Mouse (Mus musculus) stomach, embryonic 16.5 days (tissue): Measurements from ENCODE around the gene Lct. TPM values are rescaled to one million over a fixed set of nuclear protein-coding genes. Genes with fewer than 3 reads are reported as not detected.

Experiments used
- ATAC-seq: fragments of 200-750 bp; cut with Nextera tagmentation; 2 replicates; pipeline ENCODE4 v1.8.0; 2017; ENCODE audit warnings: moderate number of reproducible peaks, moderate TSS enrichment; ENCODE audit not compliant: insufficient read depth, low FRiP score
- H3K27ac ChIP-seq: fragments of 300-500 bp; sonication (generic); 2 replicates; pipeline ENCODE4 v1.5.1; 2014; ENCODE audit warnings: low read length
- H3K27me3 ChIP-seq: fragments of 300-500 bp; sonication (generic); 2 replicates; pipeline ENCODE4 v1.6.1; 2014; ENCODE audit warnings: low read length, control low read depth, mixed read lengths; ENCODE audit not compliant: control insufficient read depth, insufficient read depth
- H3K36me3 ChIP-seq: fragments of 300-500 bp; sonication (generic); 2 replicates; pipeline ENCODE4 v1.6.1; 2014; ENCODE audit warnings: low read length; ENCODE audit not compliant: control insufficient read depth, insufficient read depth
- H3K4me1 ChIP-seq: fragments of 300-500 bp; sonication (generic); 2 replicates; pipeline ENCODE4 v1.6.1; 2014; ENCODE audit warnings: low read length, control low read depth, mixed read lengths; ENCODE audit not compliant: control insufficient read depth, insufficient read depth
- H3K4me2 ChIP-seq: fragments of 300-500 bp; sonication (generic); 2 replicates; pipeline ENCODE4 v1.6.1; 2014; ENCODE audit warnings: low read depth, low read length, mixed read lengths
- H3K4me3 ChIP-seq: fragments of 300-500 bp; sonication (generic); replicated peaks from 2 replicates; pipeline ENCODE4 v1.5.1; 2014; ENCODE audit warnings: mild to moderate bottlenecking, low read length
- H3K9ac ChIP-seq: fragments of 300-500 bp; sonication (generic); 2 replicates; pipeline ENCODE4 v1.6.1; 2014; ENCODE audit warnings: low read length
- H3K9me3 ChIP-seq: fragments of 300-500 bp; sonication (generic); replicated peaks from 2 replicates; pipeline ENCODE4 v1.6.1; 2016; ENCODE audit warnings: low read length, control low read depth; ENCODE audit not compliant: control insufficient read depth
- WGBS: fragments of 180-500 bp; shearing (Covaris S2); extraction: QIAGEN DNeasy Blood & Tissue Kit; methylation state at CpG from one replicate; pipeline ENCODE4 v1.1.7; 2014; 5-methylcytosine and 5-hydroxymethylcytosine counted together
- polyA plus RNA-seq: library from polyadenylated mRNA; unstranded; fragments of >200 nt; fragmentation: Nextera tagmentation; extraction: Ambion mirVana; gene quantifications from 2 replicates; pipeline ENCODE4 v1.2.1, GENCODE M21; 2015

Gene Lct
- polyA plus RNA-seq = 8.0 TPM in 2 replicates

DNA sequence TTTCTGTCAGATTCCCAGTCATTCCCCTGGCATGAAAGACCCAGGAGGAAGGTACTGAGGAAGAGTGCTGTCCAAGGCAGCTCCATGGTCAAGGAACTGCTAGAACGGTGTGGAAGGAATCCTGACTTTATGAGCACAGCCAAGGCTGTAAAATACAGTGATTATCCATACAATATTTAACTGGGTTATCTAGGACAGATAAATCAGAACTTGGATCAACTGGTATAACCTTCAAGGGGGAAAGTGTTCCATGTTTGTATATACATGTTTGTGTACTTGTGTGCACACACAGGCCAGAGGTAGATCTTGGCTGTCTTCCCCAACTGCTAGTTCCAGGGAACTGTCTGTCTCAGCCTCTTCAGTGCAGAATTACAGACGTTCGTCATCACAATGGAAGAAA is at the start of gene Lct:
TSS of gene Lct (minus strand) at position 101 of the 400 bp plus-strand sequence.
- H3K9ac ChIP-seq = no peak within 1 kb of the TSS
- 74% methylated on average over 3 of the region's 3 CpGs for WGBS
- no peaks in the 10 kb centered on the region for H3K9me3 ChIP-seq
- peaks cover 20% of the 10 kb centered on the region for H3K36me3 ChIP-seq
- no peaks in the 10 kb centered on the region for H3K4me1 ChIP-seq
- H3K27me3 ChIP-seq = no peaks in the 10 kb centered on the region
- no peak within 1 kb of the TSS for H3K4me3 ChIP-seq
- no peak for ATAC-seq
- no peak within 1 kb of the TSS for H3K4me2 ChIP-seq
- H3K27ac ChIP-seq = no peak within 1 kb of the TSS

- ATAC-seq = no peak
- Histone ChIP-seq H3K27ac (no peak overlapping the region), H3K4me3 (no peak overlapping the region), H3K9ac (no peak overlapping the region), H3K36me3 (peaks cover 16% of the 10 kb centered on the region), H3K4me2 (no peak overlapping the region), H3K27me3 (no peaks in the 10 kb centered on the region), H3K4me1 (no peaks in the 10 kb centered on the region), H3K9me3 (no peaks in the 10 kb centered on the region)
- 90% methylated on average over 4 of the region's 4 CpGs for WGBS
These were observed 48.7 kb upstream of the Lct start for GRCm38 (mm10) chr1:128376841-128377240.

DNA sequence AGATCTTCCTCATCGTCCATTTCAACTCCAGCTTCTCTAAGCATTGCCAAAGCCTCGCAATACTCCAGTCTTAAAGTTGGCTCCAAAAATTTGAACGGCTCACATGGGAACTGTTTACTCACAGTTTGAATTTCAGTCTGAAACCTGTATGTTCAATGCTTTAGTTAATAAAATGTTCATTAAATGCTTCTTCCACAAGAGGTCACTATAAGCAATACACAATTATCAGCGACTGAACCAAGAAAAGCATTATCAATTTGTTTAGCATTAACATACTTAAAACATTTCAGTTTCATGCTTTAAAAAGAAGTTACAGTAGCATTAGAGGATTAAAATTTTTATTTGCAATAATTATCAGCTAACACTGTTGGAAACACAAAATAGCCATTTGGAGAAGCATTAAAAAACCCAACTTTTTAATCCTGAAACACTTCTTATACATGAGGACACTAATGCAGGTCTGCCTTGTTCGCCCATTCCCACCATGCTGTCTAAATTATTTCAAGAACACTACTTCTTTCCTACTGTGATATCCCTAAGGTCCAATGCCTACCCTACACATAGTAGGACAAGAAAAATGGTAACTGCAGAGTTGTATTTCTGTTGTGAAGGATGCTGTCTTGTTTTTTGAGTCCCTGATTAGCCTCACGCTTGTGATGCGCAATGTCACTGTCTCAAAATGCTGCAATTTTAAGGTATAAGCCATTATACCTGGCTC is 44.2 kb upstream of the Lct start:
- Histone ChIP-seq H3K9ac (no peak overlapping the region), H3K27ac (no peak overlapping the region), H3K36me3 (peaks cover 8% of the 10 kb centered on the region; the same call in 1 of the 2 replicates), H3K4me1 (no peaks in the 10 kb centered on the region), H3K27me3 (no peaks in the 10 kb centered on the region), H3K9me3 (no peaks in the 10 kb centered on the region), H3K4me2 (no peak overlapping the region), H3K4me3 (no peak overlapping the region)
- WGBS = 80% methylated on average over 7 of the region's 7 CpGs
- no peak for ATAC-seq

- ATAC-seq = no peak
- no peak overlapping the region for H3K4me3 ChIP-seq
- no peak overlapping the region for H3K27ac ChIP-seq
- H3K36me3 ChIP-seq = peaks cover 12% of the 10 kb centered on the region; the same call in 1 of the 2 replicates
- H3K27me3 ChIP-seq = no peaks in the 10 kb centered on the region
- 68% methylated on average over 5 of the region's 5 CpGs for WGBS
- H3K4me2 ChIP-seq = no peak overlapping the region
- no peaks in the 10 kb centered on the region for H3K9me3 ChIP-seq
- H3K9ac ChIP-seq = no peak overlapping the region
- no peaks in the 10 kb centered on the region for H3K4me1 ChIP-seq
These were observed 40.8 kb upstream of the Lct start for GRCm38 (mm10) chr1:128368732-128369441.

DNA sequence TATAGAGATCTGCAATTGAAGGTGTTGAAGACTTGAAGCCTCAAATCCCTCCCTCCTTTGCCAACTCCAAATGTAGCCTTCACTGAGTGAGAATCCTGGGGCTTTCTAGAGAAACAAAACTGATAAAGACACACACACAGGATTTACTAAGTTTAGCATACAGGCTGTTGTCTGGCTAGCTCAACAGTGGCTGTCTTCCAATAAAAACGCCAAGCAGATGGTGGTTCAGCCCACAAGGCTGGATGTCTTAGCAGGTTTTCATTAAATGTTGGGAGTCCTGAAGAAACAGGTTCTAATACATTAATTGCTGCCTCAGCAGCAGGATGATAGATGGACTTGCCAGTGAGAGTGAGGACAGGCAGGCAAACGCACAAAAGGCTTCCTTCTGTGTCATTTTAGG is 32.5 kb upstream of the Lct start:
- no peak overlapping the region for H3K4me2 ChIP-seq
- H3K27me3 ChIP-seq = no peaks in the 10 kb centered on the region
- H3K4me1 ChIP-seq = peaks cover 26% of the 10 kb centered on the region; the same call in 1 of the 2 replicates
- H3K36me3 ChIP-seq = peaks cover 2% of the 10 kb centered on the region; the same call in 1 of the 2 replicates
- no peak for ATAC-seq
- H3K9ac ChIP-seq = no peak overlapping the region
- WGBS = 51% methylated on average over 2 of the region's 2 CpGs
- H3K27ac ChIP-seq = no peak overlapping the region; the same call in 1 of the 2 replicates
- no peak overlapping the region for H3K4me3 ChIP-seq
- no peaks in the 10 kb centered on the region for H3K9me3 ChIP-seq

DNA sequence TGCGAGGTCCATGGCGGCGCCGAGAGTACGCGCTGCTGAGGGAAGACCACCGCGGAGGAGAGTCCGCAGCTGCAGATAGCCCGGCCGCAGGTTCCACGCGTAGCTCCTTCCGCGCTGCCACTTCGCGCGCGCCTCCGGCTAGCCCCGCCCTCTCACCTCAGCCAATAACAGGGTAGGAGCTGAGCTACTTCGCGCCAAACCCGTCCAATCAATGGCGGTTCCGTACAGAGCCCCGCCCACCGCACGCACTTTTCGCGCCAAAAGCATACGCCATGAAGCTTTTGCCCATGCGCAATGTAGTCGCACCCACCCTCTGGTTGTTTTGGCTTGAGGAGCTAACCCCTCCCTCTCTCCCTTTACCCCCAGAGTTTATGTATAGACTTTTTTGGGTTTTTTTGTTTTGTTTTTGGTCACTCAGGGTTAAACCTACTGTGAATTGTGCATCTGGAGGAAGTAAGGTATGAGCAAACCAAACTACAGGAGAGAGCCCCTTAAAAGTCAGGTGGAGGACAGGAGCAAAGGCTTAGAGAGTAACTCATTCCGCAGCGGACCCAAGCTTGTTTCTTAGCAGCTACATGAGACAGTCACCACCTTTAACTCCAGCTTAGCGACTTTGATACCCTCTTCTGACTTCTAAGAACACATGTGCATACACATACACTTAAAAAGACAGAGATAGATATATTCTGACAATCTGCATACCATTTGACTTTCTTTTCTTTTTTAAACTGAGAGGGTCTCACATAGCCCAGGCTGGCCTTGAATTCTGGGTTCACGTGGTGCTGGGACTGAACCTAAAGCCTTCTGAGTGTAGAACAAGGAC is 31.6 kb upstream of the Lct start, which contains the start of gene Mcm6:
TSS of gene Mcm6 (minus strand) at position 111 of the 823 bp plus-strand sequence.
- ATAC-seq = peak; percentile 97
- Histone ChIP-seq H3K4me3 (peak within 1 kb of the TSS; percentile 82), H3K9me3 (no peaks in the 10 kb centered on the region), H3K4me1 (peaks cover 26% of the 10 kb centered on the region; the same call in 1 of the 2 replicates), H3K27ac (peak within 1 kb of the TSS; percentile 95), H3K9ac (peak within 1 kb of the TSS; percentile 89), H3K4me2 (peak within 1 kb of the TSS; percentile 55), H3K27me3 (no peaks in the 10 kb centered on the region), H3K36me3 (peaks cover 7% of the 10 kb centered on the region; the same call in 1 of the 2 replicates)
- WGBS = 2% methylated on average over 38 of the region's 38 CpGs

GRCm38 (mm10) chr1:128358916-128359553 is 30.9 kb upstream of the Lct start:
- ATAC-seq = peak; percentile 84
- WGBS = under 1% methylated on average over 35 of the region's 35 CpGs
- Histone ChIP-seq H3K36me3 (peaks cover 7% of the 10 kb centered on the region; the same call in 1 of the 2 replicates), H3K27ac (peak overlapping the region; percentile 95), H3K9me3 (no peaks in the 10 kb centered on the region), H3K9ac (peak overlapping the region; percentile 89), H3K4me3 (peak overlapping the region; percentile 82), H3K4me2 (peak overlapping the region; percentile 55), H3K27me3 (no peaks in the 10 kb centered on the region), H3K4me1 (peaks cover 26% of the 10 kb centered on the region; the same call in 1 of the 2 replicates)

DNA sequence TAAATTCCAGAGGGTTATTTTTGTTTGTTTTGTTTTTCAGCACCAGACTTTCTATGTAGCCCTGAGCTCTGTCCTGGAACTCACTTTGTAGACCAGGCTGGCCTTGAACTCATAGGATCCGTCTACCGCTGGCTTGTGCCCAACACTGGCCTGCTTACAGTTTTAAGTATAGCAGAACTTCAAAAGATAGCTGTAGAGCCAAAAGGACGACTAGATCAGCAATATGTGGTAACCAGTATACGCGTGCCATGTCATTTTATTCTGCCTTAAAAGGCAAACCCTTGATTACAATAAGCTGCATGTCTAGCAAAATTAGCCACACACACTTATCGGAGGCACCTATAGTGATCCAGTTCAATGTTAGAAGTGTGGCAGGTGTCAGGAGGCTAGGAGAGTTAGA is 30.2 kb upstream of the Lct start:
- Histone ChIP-seq H3K9ac (peak overlapping the region; percentile 89; the same call in 1 of the 2 replicates), H3K4me3 (peak overlapping the region; percentile 82), H3K4me2 (peak overlapping the region; percentile 55), H3K27ac (peak overlapping the region; percentile 47), H3K4me1 (peaks cover 26% of the 10 kb centered on the region; the same call in 1 of the 2 replicates), H3K36me3 (peaks cover 8% of the 10 kb centered on the region; the same call in 1 of the 2 replicates), H3K27me3 (no peaks in the 10 kb centered on the region), H3K9me3 (no peaks in the 10 kb centered on the region)
- no peak for ATAC-seq
- 43% methylated on average over 6 of the region's 6 CpGs for WGBS
